Mouse (Mus musculus): ENCODE results near the gene Egln3.

DNA sequence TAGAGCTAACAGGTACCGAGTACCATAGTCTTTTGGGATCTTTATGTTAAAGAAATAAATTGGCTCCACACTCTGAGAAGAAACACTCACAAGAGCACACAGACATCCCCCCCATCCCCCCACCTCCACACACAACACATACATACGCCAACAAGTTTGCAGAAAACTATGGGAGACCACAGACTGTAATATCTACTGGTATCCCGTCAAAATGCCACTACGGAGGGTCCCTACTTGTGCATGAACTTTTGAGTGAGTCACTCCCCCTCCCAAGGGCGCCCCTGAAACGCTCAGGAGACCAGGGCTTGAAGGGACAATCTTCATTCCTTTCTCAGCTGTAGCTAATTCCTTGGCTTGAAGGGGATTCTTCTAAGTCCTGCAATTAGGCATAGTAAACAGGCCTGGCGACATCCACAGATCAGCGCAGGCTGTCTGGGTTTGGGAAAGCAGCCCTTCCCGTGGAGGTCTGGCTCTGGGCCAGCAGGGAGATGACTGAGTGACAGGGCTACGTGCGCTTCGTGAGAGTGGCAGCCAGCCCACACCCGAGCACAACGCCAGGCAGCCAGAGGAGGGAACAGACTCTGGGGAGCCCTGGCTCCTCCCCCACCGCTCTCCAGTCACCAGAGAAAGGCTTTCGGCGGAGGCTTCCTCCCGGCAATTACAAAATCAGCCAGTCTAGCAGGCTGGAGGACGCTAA is 11.9 kb downstream of the Egln3 start:
- TF ChIP-seq CTCF (IDR thresholded peaks at IDR 0.05; ENCODE audit: borderline replicate concordance, extremely low read depth, insufficient read depth, insufficient read length) (no peak), POLR2A (IDR thresholded peaks at IDR 0.05; ENCODE audit: borderline replicate concordance, extremely low read depth, insufficient read depth, insufficient read length, poor library complexity, severe bottlenecking) (no peak)

Measured in brain, embryonic 14.5 days (tissue).